8 mouse cellular contexts compared by ENCODE assay signal in the genomic region with DNA sequence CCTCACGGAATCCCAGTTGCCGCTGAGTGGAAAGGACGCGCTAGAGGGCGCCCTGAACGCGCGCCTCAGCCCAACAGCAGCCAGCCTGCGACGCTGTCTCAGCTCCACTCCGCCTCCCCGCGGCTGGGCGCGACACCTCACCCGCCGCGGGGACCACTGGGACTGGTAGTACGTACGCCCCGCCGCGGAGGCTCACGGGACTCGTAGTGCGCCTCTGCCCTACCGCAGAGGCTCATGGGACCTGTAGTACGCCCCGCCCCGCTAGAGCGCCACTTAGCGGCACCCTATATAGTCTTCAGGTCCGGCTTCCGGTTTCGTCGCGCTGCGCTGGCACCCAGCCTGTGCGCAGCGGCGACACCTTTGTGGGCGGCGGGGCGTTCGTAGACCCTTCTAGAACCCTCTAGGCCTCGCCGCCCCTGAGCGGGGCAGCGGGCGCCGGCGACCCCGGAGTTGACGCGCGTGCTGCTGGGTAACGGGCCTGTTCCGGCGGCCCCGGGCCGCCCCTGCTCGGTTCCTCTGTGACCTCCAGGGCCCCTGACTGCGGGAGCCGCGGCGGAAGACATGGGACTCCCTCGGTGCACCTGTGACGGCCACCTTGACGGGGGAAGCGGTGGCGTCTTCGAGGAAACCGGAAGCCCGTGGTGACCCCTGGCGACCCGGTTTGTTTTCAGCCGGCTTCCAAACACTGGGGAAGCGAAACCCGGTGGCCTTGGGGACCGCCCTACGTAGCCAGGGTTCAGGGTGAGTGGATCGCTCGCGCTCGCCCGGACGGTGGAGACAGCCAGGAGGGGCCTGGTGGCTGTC. TPM values are rescaled to one million over a fixed set of nuclear protein-coding genes. Genes with fewer than 3 reads are reported as not detected.
DNase-seq lines count a peak whose midpoint lies in the region; ATAC-seq and TF ChIP-seq lines count a peak whose summit lies in the region.

A gene (plus strand): TSS at position 282 of the 804 bp plus-strand sequence.

- peak within 1 kb of the TSS; percentile 83 for H3K4me2 ChIP-seq in heart, embryonic 11.5 days
- H3K4me2 ChIP-seq in kidney, embryonic 16.5 days (replicated peaks; ENCODE audit: low read depth, low read length), result peak within 1 kb of the TSS; percentile 77
- peak within 1 kb of the TSS; percentile 83 for H3K4me2 ChIP-seq in myocyte (ENCODE audit: low read depth)

- peak; percentile 97 for TF ChIP-seq CTCF in C2C12 (IDR thresholded peaks at IDR 0.05; ENCODE audit: control insufficient read depth, insufficient read depth, insufficient read length)
- TF ChIP-seq CTCF in brain, embryonic 14.5 days (IDR thresholded peaks at IDR 0.05; ENCODE audit: borderline replicate concordance, extremely low read depth, insufficient read depth, insufficient read length), result peak; percentile 82
- TF ChIP-seq CTCF in liver, adult 2 months (IDR thresholded peaks at IDR 0.05; ENCODE audit: low read depth, low read length), result peak; percentile 88

- H3ac ChIP-seq in C2C12 (ENCODE audit: control insufficient read depth, insufficient read length, low read depth) (peak within 1 kb of the TSS; percentile 72), myocyte (ENCODE audit: control insufficient read depth, insufficient read length) (peak within 1 kb of the TSS; percentile 77)

- peaks cover 36% of the 10 kb centered on the region for H3K79me3 ChIP-seq in C2C12 (ENCODE audit: low read depth)

- H3K79me2 ChIP-seq in C2C12 (ENCODE audit: control insufficient read depth, insufficient read depth), result peaks cover 50% of the 10 kb centered on the region
- peaks cover 8% of the 10 kb centered on the region; the same call in 1 of the 2 replicates for H3K79me2 ChIP-seq in liver, adult 2 months (ENCODE audit: control insufficient read depth, insufficient read depth, low read length)
- H3K79me2 ChIP-seq in myocyte (ENCODE audit: control insufficient read depth, insufficient read depth), result peaks cover 49% of the 10 kb centered on the region

- H3K4me1 ChIP-seq in erythroblast, embryonic 14.5 days (ENCODE audit: control insufficient read depth), result peaks cover 34% of the 10 kb centered on the region
- peaks cover 8% of the 10 kb centered on the region; the same call in 1 of the 2 replicates for H3K4me1 ChIP-seq in heart, embryonic 11.5 days (ENCODE audit: control insufficient read depth, insufficient read depth, low read length)
- peaks cover 17% of the 10 kb centered on the region for H3K4me1 ChIP-seq in kidney, embryonic 16.5 days (ENCODE audit: insufficient read depth, low read length)
- peaks cover 3% of the 10 kb centered on the region; the same call in 1 of the 2 replicates for H3K4me1 ChIP-seq in liver, adult 2 months (ENCODE audit: control insufficient read depth, insufficient read depth, low read length)

- peaks cover 15% of the 10 kb centered on the region for H3K36me3 ChIP-seq in C2C12 (ENCODE audit: control insufficient read depth, insufficient read depth)
- H3K36me3 ChIP-seq in erythroblast, embryonic 14.5 days (ENCODE audit: control insufficient read depth), result peaks cover 15% of the 10 kb centered on the region
- no peaks in the 10 kb centered on the region for H3K36me3 ChIP-seq in heart, embryonic 11.5 days (ENCODE audit: control insufficient read depth, insufficient read depth, low read length)
- H3K36me3 ChIP-seq in kidney, embryonic 16.5 days (ENCODE audit: insufficient read depth, low read length), result 0 out of 2 replicates have a peak, but pooled peaks cover 5% of the 10 kb centered on the region
- no peaks in the 10 kb centered on the region for H3K36me3 ChIP-seq in liver, adult 2 months (ENCODE audit: control insufficient read depth, insufficient read depth, low read length)
- no peaks in the 10 kb centered on the region for H3K36me3 ChIP-seq in myocyte (ENCODE audit: control insufficient read depth, insufficient read depth)
- no peaks in the 10 kb centered on the region for H3K36me3 ChIP-seq in splenic B cell, adult 2 months (ENCODE audit: control insufficient read depth, insufficient read depth, low read length, poor library complexity, severe bottlenecking)

- peak; percentile 99 for DNase-seq in brain, embryonic 14.5 days (ENCODE audit: low read depth)
- peak; percentile 91 for DNase-seq in liver, adult 2 months (ENCODE audit: extremely low read depth, low read depth, low spot score)
- DNase-seq in splenic B cell, adult 2 months (ENCODE audit: low read depth, low spot score), result peak; percentile 99

- peak within 1 kb of the TSS; percentile 97 for H3K27ac ChIP-seq in heart, embryonic 11.5 days (ENCODE audit: low read depth, low read length)
- H3K27ac ChIP-seq in kidney, embryonic 16.5 days (ENCODE audit: low read length), result peak within 1 kb of the TSS; percentile 98
- peak within 1 kb of the TSS; percentile 98 for H3K27ac ChIP-seq in liver, adult 2 months (replicated peaks; ENCODE audit: insufficient read depth, low read depth, low read length)

- WGBS in heart, embryonic 11.5 days (ENCODE audit: insufficient replicate concordance), result under 1% methylated on average over 87 of the region's 87 CpGs
- whole genome bisulfite sequencing in kidney, embryonic 16.5 days, result under 1% methylated on average over 85 of the region's 87 CpGs
- under 1% methylated on average over 87 of the region's 87 CpGs for WGBS in liver, adult 2 months

- H3K27me3 ChIP-seq in C2C12 (ENCODE audit: control insufficient read depth, insufficient read depth, insufficient read length) (no peaks in the 10 kb centered on the region), myocyte (ENCODE audit: control insufficient read depth, insufficient read depth, insufficient read length) (no peaks in the 10 kb centered on the region)
- no peaks in the 10 kb centered on the region for H3K27me3 ChIP-seq in erythroblast, embryonic 14.5 days (ENCODE audit: control insufficient read depth)
- no peaks in the 10 kb centered on the region for H3K27me3 ChIP-seq in heart, embryonic 11.5 days (ENCODE audit: control insufficient read depth, insufficient read depth, low read length)
- H3K27me3 ChIP-seq in kidney, embryonic 16.5 days (ENCODE audit: insufficient read depth, low read length), result no peaks in the 10 kb centered on the region
- H3K27me3 ChIP-seq in liver, adult 2 months (ENCODE audit: control insufficient read depth, insufficient read depth, low read length), result no peaks in the 10 kb centered on the region
- no peaks in the 10 kb centered on the region for H3K27me3 ChIP-seq in splenic B cell, adult 2 months (ENCODE audit: control insufficient read depth, insufficient read depth, low read length, poor library complexity, severe bottlenecking)

- peak; percentile 99 for ATAC-seq in heart, embryonic 11.5 days (replicated peaks; ENCODE audit: insufficient number of reproducible peaks, low FRiP score, low TSS enrichment)
- peak; percentile 99 for ATAC-seq in kidney, embryonic 16.5 days (ENCODE audit: low FRiP score, low TSS enrichment)

- TF ChIP-seq POLR2A in brain, embryonic 14.5 days (IDR thresholded peaks at IDR 0.05; ENCODE audit: borderline replicate concordance, extremely low read depth, insufficient read depth, insufficient read length, poor library complexity, severe bottlenecking), result peak; percentile 79
- peak; percentile 51; the same call in 1 of the 2 replicates for TF ChIP-seq POLR2A in liver, adult 2 months (IDR thresholded peaks at IDR 0.05; ENCODE audit: extremely low read depth, insufficient read depth, low read length)
- peak; percentile 72 for TF ChIP-seq POLR2A in myocyte (IDR thresholded peaks at IDR 0.05; ENCODE audit: insufficient read length, low read depth)

- peak within 1 kb of the TSS; percentile 57 for H3K4me3 ChIP-seq in C2C12 (ENCODE audit: insufficient read depth, poor library complexity, severe bottlenecking)
- peak within 1 kb of the TSS; percentile 97 for H3K4me3 ChIP-seq in erythroblast, embryonic 14.5 days (replicated peaks)
- peak within 1 kb of the TSS; percentile 73 for H3K4me3 ChIP-seq in heart, embryonic 11.5 days (ENCODE audit: low read depth, low read length)
- peak within 1 kb of the TSS; percentile 89 for H3K4me3 ChIP-seq in kidney, embryonic 16.5 days (ENCODE audit: low read length)
- H3K4me3 ChIP-seq in liver, adult 2 months (ENCODE audit: insufficient read depth, low read depth, low read length), result peak within 1 kb of the TSS; percentile 77
- H3K4me3 ChIP-seq in myocyte, result peak within 1 kb of the TSS; percentile 87

- H3K9ac ChIP-seq in heart, embryonic 11.5 days (ENCODE audit: low read depth, low read length), result peak within 1 kb of the TSS; percentile 93
- peak within 1 kb of the TSS; percentile 93 for H3K9ac ChIP-seq in kidney, embryonic 16.5 days (replicated peaks; ENCODE audit: low read length)
- peak within 1 kb of the TSS; percentile 84 for H3K9ac ChIP-seq in liver, adult 2 months (ENCODE audit: low read depth, low read length)

- no peaks in the 10 kb centered on the region for H3K9me3 ChIP-seq in erythroblast, embryonic 14.5 days (ENCODE audit: control insufficient read depth, low read length)
- H3K9me3 ChIP-seq in heart, embryonic 11.5 days (replicated peaks; ENCODE audit: control insufficient read depth, low read length), result no peaks in the 10 kb centered on the region
- H3K9me3 ChIP-seq in kidney, embryonic 16.5 days (ENCODE audit: low read length), result no peaks in the 10 kb centered on the region

TF ChIP-seq in C2C12, 6 proteins besides CTCF, POLR2A, EP300 and RAD21 (continues in another document):
- no peak for TF ChIP-seq CEBPB (IDR thresholded peaks at IDR 0.05; ENCODE audit: low read depth)
- TF ChIP-seq MYOD1 (IDR thresholded peaks at IDR 0.05; ENCODE audit: control insufficient read depth, insufficient read length, low read depth), result no peak
- no peak for TF ChIP-seq FOSL1 (IDR thresholded peaks at IDR 0.05; ENCODE audit: insufficient read depth, low read length, poor library complexity, severe bottlenecking)
- no peak for TF ChIP-seq USF1 (IDR thresholded peaks at IDR 0.05; ENCODE audit: low read depth)
- no peak for TF ChIP-seq MAX (IDR thresholded peaks at IDR 0.05)

TF ChIP-seq in myocyte, 11 proteins besides CTCF, POLR2A, EP300 and RAD21 (continues in another document):
- no peak for TF ChIP-seq CEBPB (IDR thresholded peaks at IDR 0.05; ENCODE audit: insufficient read depth, poor library complexity, severe bottlenecking)
- TF ChIP-seq TCF3 (IDR thresholded peaks at IDR 0.05; ENCODE audit: insufficient read length, low read depth), result no peak
- peak in 2 of 3 experiments; percentile 30 to 52 for TF ChIP-seq MYOG (IDR thresholded peaks at IDR 0.05; ENCODE audit: control insufficient read depth in 1 of 3, insufficient read depth in 1 of 3, insufficient read length in 2 of 3, low read depth in 2 of 3)
- no peak for TF ChIP-seq USF1 (IDR thresholded peaks at IDR 0.05; ENCODE audit: low read depth)
- peak; percentile 63 for TF ChIP-seq POLR2AphosphoS2 (IDR thresholded peaks at IDR 0.05; ENCODE audit: insufficient read length, low read depth)

RNA-seq across cellular contexts. Expression of the gene that starts here (rescaled TPM):
- 14.4 TPM for polyA plus RNA-seq in C2C12 (2012; fragmentation: generic; extraction: Trizol)
- 49.3 and 56.1 TPM in 2 replicates for polyA plus RNA-seq in brain, embryonic 14.5 days (2012; rRNA removed)
- polyA plus RNA-seq in erythroblast, embryonic 14.5 days (2012), result 1.7 and 3.3 TPM in 2 replicates
- polyA plus RNA-seq in heart, embryonic 11.5 days (2014; fragmentation: Nextera tagmentation; extraction: Ambion mirVana), result 68.6 and 79.7 TPM in 2 replicates
- polyA plus RNA-seq in kidney, embryonic 16.5 days (2015; fragmentation: Nextera tagmentation; extraction: Ambion mirVana), result 68.3 and 72.9 TPM in 2 replicates
- total RNA-seq in liver, adult 2 months (2014; rRNA removed), result 47.0 and 50.9 TPM in 2 replicates
- polyA plus RNA-seq in liver, adult 2 months (2012; rRNA removed), result 15.6 and 16.1 TPM in 2 replicates
- polyA plus RNA-seq in myocyte (2012; fragmentation: generic; extraction: Trizol), result 21.6 TPM

Comparison
In these comparisons a context has a peak if more than half of its experiments do, and no peak if none do; other contexts are left out.
1. Peak in every context shown above with its lines: DNase-seq, ATAC-seq, H3K4me3 ChIP-seq and H3K27ac ChIP-seq.